Mouse (Mus musculus): ENCODE data around the gene C9.

C9 gene

DNA sequence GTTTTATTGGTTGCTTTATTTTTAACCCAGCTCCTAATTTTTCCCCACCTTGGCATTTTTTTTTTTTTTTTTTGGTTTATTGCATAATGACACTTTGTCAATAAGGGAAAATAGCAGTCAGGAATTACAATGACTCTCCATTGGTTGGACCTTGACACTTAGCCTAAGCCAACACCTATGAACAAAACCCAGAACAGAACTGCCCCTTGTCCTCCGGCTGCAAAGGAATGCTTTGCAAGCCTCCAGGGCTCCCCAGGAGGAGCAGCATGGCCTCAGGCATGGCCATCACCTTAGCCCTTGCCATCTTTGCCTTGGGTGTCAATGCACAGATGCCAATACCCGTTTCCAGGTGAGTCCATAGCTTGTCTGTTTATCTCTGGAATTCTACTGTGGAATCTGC, at the start of gene C9:
C9 (plus strand) TSS at position 193 of the 400 bp plus-strand sequence.
- no peak for TF ChIP-seq GATA4 (IDR thresholded peaks at IDR 0.05; ENCODE audit: insufficient replicate concordance, low read length)

DNA sequence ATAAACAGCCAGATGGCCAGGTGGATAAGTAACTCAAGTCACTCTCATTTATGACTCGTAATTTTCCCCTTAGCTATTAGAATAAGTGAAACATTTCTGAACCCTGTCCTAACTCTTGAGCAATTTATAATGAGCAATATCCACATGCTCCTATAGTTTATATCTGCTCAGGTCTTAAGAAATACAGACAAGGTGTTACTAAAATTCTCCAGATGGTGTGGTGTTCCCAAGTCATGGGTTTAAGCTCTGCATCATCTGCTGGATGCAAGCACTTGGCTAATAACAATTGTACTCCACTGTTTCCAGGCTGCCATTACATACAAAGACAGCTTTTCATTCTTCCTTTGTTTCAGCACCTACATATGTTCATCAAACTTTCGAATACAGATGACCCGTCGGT, 46.9 kb upstream of the C9 start:
- TF ChIP-seq GATA4 (IDR thresholded peaks at IDR 0.05; ENCODE audit: insufficient replicate concordance, low read length) = no peak

- no peak for TF ChIP-seq GATA4 (IDR thresholded peaks at IDR 0.05; ENCODE audit: insufficient replicate concordance, low read length)
These were observed 46.2 kb upstream of the C9 start for GRCm38 (mm10) chr15:6398881-6399280.

DNA sequence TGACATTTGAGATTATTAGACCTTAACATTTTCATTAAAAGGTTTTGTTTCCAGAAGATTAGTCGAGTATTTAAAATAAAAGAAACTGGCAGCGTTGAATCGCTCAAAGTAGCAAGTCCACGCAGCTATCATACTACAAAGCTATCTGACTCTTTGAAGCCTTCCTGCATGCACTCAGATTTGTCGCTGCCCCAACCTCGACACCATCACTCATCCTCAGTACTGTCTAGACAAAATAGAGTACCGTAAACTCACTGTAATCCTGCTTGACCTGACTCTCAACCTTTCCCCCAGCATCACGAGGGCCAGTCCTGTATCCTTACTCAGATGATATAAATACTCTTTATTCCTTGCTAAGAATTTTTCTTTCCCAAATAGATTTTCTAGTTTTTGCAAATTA, 45.0 kb upstream of the C9 start:
- TF ChIP-seq GATA4 (IDR thresholded peaks at IDR 0.05; ENCODE audit: insufficient replicate concordance, low read length) = no peak

DNA sequence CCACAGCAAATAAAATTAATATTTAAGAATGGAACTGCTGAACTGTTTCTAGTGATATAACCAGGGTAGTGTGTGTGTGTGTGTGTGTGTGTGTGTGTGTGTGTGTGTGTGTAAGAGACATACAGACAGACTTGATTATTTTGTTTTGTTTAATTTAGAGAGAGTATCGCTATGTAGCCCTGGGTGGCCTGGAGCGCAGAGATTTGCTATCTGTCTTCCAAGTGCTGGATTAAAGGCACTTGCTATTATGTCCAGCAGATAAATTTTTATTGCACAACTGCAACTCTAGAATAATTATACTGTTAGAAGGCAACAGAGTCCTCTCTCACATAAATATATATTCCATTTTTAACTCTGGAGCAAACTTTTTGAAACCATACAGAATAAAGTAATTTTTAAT, 42.7 kb upstream of the C9 start:
- no peak for TF ChIP-seq GATA4 (IDR thresholded peaks at IDR 0.05; ENCODE audit: insufficient replicate concordance, low read length)

- no peak for TF ChIP-seq GATA4 (IDR thresholded peaks at IDR 0.05; ENCODE audit: insufficient replicate concordance, low read length)
These were observed 41.0 kb upstream of the C9 start for GRCm38 (mm10) chr15:6404172-6404571.

GRCm38 (mm10) chr15:6406771-6407170, 38.4 kb upstream of the C9 start:
- no peak for TF ChIP-seq GATA4 (IDR thresholded peaks at IDR 0.05; ENCODE audit: insufficient replicate concordance, low read length)

GRCm38 (mm10) chr15:6409031-6409430, 36.1 kb upstream of the C9 start:
- TF ChIP-seq GATA4 (IDR thresholded peaks at IDR 0.05; ENCODE audit: insufficient replicate concordance, low read length) = no peak

- no peak for TF ChIP-seq GATA4 (IDR thresholded peaks at IDR 0.05; ENCODE audit: insufficient replicate concordance, low read length)
These were observed 35.0 kb upstream of the C9 start for GRCm38 (mm10) chr15:6410161-6410560.

DNA sequence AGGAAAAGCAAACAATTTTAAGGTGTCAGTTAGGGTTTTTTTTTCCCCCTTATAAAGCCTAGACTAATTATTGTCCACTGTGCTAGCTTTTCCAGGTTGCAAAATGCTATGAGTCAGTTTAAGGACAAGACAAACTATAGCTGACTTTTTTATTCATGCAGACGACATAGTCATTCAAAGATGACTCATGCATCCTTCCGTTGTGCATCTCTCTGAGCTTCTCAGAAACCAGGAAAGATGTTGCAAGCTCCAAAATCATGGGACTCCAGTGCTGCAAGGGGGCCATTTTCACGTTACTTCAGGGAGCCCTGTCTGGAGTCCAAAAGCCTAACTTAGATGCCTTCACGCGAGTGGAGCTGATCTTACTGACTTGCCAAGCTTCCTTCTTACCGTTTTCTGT, 33.8 kb upstream of the C9 start:
- TF ChIP-seq GATA4 (IDR thresholded peaks at IDR 0.05; ENCODE audit: insufficient replicate concordance, low read length) = no peak

DNA sequence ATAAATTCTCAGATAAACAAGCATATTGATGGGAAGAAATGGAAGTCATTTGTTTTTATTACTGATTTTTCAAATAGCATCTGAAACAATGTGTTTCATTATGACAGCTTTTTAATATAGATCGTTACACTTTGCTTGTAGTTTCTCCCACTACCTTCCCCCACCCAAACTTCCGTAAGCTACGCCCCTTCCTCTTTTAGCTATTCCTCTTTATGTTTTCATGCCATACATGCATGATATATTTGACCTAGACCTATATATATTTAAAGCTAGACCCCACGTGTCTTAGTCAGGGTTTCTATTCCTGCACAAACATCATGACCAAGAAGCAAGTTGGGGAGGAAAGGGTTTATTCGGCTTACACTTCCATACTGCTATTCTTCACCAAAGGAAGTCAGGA, 29.8 kb upstream of the C9 start:
- TF ChIP-seq GATA4 (IDR thresholded peaks at IDR 0.05; ENCODE audit: insufficient replicate concordance, low read length) = no peak

DNA sequence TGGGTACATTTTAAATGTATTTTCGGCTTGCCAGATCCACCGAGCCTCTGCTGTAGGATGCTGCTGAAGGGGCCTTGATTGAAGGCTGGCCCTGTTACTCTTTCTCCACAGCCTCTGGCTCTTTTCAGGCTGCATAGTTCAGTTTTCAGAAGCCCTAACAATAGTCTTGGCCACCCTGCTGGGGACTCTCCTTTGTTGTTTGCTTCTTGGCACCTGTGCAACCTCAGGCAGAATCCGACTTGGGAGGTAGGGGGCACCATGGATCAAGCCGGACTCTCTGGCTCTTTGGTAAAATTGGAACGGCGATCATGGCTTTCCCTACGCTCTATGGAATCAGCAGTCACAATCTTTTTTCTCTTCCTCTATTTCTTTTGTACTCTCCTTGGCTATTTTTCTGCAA, 13.3 kb upstream of the C9 start:
- no peak for TF ChIP-seq GATA4 (IDR thresholded peaks at IDR 0.05; ENCODE audit: insufficient replicate concordance, low read length)

GRCm38 (mm10) chr15:6432411-6432810, 12.7 kb upstream of the C9 start:
- no peak for TF ChIP-seq GATA4 (IDR thresholded peaks at IDR 0.05; ENCODE audit: insufficient replicate concordance, low read length)

DNA sequence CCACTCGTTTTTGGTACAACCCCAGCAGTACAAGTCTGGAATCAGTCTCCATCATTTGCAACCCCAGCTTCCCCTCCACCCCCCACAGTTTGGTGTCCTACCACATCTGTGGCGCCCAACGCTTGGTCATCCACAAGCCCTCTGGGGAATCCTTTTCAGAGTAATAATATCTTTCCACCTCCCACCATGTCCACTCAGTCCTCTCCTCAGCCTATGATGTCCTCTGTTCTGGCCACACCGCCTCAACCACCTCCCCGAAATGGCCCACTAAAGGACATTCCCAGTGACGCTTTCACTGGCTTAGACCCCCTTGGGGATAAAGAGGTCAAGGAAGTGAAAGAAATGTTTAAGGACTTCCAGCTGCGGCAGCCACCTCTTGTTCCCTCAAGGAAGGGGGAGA, 9.8 kb upstream of the C9 start:
- TF ChIP-seq GATA4 (IDR thresholded peaks at IDR 0.05; ENCODE audit: insufficient replicate concordance, low read length) = no peak

DNA sequence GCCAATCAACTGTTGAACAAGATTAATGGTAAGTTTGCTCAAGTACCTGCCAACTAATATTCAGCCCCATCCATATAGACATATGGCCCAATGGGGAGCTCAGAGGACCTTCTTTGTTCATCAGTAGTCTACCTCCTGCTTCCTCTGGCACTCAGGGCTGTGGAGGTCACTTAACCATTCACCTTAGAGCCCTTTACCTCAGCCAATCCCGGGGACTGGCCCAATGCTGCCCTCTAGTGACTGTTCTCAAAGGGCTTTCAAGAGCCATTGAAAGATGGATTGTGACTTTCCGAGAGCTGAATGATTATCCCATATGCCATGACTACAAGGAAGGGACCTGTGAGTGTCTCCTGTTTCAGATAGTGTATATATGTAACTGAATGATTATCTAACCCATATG, 9.4 kb upstream of the C9 start:
- TF ChIP-seq GATA4 (IDR thresholded peaks at IDR 0.05; ENCODE audit: insufficient replicate concordance, low read length) = no peak

DNA sequence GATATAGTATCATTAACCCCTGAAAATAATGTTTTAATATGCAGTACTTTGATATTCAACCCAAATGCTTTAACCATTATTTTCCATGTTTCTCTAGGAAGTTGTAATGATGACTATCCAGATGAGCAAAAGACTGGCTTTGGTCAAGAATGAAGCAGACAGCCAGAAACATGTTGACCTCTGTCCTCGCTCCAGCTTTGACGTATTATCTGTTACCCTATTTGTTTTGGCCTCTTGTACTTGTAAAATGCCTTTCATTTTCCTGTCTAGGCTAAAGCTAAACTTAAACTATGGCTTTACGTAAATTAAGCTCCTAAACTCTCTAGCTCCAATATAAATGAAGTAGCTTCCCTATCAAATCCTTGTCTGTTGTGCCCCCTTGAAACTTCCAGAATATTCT, 6.4 kb upstream of the C9 start:
- TF ChIP-seq GATA4 (IDR thresholded peaks at IDR 0.05; ENCODE audit: insufficient replicate concordance, low read length) = no peak

DNA sequence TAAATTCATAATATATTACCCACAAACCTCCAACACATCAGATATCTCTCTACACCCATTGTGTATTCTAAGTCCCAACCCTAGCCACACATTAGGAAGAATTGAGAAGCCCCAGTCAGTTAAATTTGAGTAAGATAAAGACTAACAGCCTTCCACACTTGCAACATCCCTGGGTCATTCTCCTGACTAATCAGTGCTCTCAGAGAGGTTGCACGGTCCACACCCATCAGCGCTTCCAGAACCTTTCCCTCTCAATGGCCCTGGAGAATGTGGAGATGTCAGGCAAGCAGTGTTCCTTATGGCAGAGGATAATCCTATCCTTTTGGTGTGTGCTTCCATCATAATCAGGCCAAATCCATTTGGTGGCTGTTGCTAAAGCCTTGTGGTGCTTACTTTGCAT, 675 bp upstream of the C9 start:
- no peak for TF ChIP-seq GATA4 (IDR thresholded peaks at IDR 0.05; ENCODE audit: insufficient replicate concordance, low read length)

- no peak for TF ChIP-seq GATA4 (IDR thresholded peaks at IDR 0.05; ENCODE audit: insufficient replicate concordance, low read length)
These were observed 1.1 kb downstream of the C9 start for GRCm38 (mm10) chr15:6446181-6446580.
